Mouse (Mus musculus) layer of hippocampus, adult 18-20 months (tissue): ENCODE data around the gene Ndufb11. TPM values are rescaled to one million over a fixed set of nuclear protein-coding genes. Genes with fewer than 3 reads are reported as not detected.

Source experiments
- DNase-seq, 2 experiments: peaks; one replicate each; pipeline ENCODE4 v3.0.0; 2022; ENCODE audit warnings: low spot score in 2 of 2
- long read RNA-seq: library from polyadenylated mRNA; stranded (forward); transcript quantifications from one replicate; pipeline ENCODE4 v2.0.0, GENCODE M21; 2021
- total RNA-seq, 2 experiments: library from RNA; stranded (reverse); gene quantifications; 2 replicates each; pipeline ENCODE4 v1.2.3; 2021

The Ndufb11 gene
- total RNA-seq = 100 to 1,000 TPM; 154 to 174 TPM
- long read RNA-seq, transcript Ndufb11-201 (3 exons, 908 nt) = major isoform, 92 of 93 reads
- long read RNA-seq, partial matches to known transcripts = 1 of 93 reads
- long read RNA-seq, other reads (novel, unspliced or antisense) = 0 of 93 reads

DNA sequence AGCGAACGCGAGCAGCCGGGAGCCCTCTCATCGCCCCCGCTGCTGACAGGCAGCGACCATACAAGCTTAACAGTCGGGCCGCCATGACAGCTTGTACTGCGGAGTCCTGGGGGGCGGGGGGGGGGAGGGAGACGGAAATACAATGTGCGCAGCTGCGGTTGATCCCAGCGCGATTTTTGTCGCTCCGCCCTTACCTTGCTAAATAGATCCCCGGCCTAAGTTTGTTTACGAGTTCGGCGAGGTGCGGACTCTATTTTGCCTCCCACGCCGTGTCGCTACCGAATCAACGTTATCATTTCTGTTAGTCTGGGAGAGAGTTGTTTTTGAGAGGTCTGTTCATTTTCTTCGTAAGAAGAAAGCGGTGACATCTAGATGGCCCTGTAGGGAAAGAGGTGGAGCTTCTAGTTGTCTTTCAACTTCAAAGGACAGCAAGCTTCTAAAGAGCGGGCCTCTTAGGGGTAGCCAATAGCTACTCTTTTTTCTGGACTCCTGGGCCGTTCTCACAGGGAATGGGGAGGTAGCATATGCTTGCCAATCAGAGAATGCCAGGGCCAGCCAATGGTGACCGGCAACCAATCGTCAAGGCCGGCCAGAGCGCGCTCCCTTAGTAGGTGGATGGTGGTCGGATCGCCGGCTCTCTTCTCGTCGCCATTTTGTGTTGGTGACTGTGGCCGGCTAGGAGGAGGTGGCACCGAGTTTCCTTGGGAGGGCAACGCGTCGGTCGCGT is at the start of gene Ndufb11, which contains the start of gene Rbm10:
TSS of gene Ndufb11 (minus strand) at position 444 of the 727 bp plus-strand sequence.
TSS of gene Rbm10 (plus strand) at position 328 of the 727 bp plus-strand sequence.
- peak; percentile 82 to 85 for DNase-seq

GRCm38 (mm10) chrX:20663444-20663790 is 46.0 kb upstream of the Ndufb11 start:
- peak in 1 of 2 experiments; percentile 39 for DNase-seq

- DNase-seq = peak; percentile 68 to 91
Measured at GRCm38 (mm10) chrX:20662716-20663443, 45.5 kb upstream of the Ndufb11 start.

DNA sequence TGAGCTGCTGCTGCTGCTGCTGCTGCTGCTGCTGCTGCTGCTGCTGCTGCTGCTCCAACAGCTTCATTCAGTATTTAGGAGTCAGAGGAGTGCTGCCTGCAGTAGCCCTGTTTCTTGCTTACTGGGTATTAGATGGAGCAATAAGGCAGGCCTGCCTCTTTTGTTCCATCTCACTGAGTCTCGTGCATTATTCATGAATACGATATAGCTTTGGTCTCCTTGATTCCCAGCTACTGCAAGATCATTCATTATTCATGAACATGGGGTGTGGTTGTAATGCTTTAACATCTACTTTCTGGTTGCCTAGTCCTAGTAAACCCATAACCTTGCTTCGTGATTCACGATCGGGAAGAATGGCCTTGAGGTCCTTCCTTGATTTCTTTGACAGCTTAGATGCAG is 44.9 kb upstream of the Ndufb11 start:
- no peak for DNase-seq

DNA sequence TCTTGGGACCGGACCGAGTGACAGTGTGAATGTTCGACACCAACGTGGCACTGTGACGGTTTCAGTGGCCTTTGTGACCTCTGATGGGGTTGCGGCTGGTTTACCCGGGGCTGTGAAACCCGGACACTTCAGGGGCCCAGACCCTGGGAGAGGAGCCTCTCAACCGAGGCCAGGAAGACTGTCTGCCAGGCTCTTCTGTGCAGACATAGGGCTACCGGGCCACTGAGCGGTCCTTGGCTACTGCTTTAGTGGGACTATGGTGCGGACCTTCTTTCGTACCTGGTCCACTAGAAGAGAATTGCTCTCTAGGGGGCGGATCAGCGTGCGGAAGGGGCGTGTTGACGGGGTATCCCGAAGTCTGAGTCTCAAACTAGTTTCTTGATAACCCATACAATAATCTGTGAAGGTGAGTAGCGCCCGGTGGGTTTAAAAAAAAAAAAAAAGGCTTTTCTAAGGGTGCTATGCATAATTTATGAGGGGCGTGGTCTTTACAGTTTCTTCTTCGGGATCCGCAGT is 41.5 kb upstream of the Ndufb11 start:
- DNase-seq = no peak

GRCm38 (mm10) chrX:20658026-20658652 is 40.7 kb upstream of the Ndufb11 start, which contains the start of gene Uba1:
Uba1 (plus strand) TSS chrX:20658326.
- peak; percentile 77 to 88 for DNase-seq

GRCm38 (mm10) chrX:20657593-20657992 is 40.2 kb upstream of the Ndufb11 start:
- no peak for DNase-seq

DNA sequence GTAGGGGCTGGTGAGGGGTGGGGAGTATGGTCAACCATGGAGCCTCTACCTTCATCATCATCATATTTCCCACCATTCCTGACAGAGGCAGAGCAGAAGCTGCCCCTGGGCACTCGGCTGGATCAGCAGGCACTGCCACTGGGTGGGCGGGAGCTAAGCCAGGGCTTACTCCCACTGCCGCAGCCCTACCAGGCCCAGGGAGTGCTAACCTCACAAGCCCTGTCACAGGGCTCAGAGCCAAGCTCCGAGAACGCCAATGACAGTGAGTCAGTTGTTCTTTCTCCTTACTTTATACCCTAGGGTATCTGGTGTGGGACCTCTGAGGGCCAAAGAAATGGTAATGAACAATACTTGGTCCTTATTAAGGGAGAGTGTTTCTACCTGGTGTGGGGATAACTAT is 27.4 kb upstream of the Ndufb11 start:
- no peak for DNase-seq

DNA sequence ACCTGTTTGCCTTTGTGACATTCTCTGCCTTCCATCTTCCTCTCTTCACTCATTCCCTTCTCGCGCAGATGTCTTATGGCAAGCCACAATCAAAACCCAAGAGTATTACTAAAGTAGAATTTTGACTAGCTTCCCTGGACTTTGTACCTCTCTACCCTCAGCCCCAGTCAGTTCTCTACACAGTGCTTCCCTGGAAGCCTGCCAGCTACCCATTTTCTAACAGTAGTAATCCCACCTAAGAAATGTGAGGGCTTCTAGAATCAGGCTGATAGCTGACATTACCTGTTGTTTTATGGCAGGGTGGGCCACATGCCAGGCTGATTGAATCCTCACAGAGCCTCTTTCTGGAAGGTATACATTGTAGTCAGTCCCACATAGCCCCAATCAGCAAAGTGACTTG is 20.7 kb upstream of the Ndufb11 start:
- DNase-seq = no peak

DNA sequence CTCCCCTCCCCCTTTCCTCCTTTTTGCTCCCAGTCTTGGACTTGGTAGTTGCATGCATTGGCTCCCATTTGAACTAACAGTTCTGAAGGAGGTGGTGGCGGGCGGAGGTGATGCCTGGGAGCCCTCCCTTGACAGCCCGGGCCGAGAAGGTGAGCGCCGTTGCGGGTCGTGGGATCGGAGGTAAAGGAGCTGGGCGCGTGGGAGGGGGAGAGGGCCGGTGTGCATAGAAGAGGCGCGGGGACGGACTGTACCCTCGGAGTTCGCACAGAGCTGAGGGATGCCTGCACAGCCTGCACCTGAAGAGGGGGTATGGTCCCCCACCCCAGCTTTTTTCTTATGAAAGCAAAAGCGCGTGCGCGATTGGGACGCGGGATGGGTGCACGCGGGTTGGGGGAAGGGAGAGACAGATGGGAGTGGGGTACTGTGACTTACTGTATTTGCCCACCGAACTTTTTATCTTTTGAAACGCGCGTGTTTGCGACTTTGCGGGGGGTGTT is 532 bp upstream of the Ndufb11 start:
- DNase-seq = peak; percentile 24 to 36

DNA sequence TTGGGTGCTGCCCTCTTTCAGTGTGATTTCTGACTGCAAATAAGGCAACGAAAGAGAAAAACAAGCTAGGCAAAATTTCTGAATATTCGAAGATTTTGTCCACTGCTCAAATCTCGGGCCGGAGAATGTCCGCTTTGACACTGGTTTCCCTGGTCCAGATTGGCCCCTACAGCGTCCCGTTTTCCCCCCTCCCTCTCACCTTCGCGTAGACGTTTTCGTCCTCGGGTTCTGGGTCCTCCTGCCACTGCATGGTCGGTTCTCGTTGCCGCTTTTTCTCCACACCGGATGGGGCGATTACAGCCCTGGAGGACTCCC is 601 bp downstream of the Ndufb11 start:
- DNase-seq = peak in 1 of 2 experiments; percentile 27

DNA sequence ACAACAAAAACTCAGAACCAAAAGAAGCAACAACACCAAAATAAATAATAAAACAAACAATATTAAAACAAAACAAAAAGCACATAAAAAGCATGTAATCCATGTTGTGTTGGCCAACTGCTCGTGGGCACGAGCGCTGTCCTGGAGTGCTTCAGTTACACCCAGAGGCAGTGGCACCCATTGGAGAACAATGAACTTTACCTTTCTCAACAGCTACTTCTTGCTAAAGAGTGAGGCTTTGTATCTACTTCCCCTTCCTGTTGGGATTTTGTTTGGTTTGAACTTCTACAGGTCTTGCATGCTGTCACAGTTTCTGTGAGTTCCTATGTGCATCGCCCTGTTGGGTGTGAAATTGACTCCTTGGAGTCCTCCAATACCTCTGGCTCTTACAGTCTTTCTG is 8.9 kb downstream of the Ndufb11 start:
- DNase-seq = no peak

- DNase-seq = peak in 1 of 2 experiments; percentile 1
Measured at GRCm38 (mm10) chrX:20587968-20588367, 29.5 kb downstream of the Ndufb11 start.

DNA sequence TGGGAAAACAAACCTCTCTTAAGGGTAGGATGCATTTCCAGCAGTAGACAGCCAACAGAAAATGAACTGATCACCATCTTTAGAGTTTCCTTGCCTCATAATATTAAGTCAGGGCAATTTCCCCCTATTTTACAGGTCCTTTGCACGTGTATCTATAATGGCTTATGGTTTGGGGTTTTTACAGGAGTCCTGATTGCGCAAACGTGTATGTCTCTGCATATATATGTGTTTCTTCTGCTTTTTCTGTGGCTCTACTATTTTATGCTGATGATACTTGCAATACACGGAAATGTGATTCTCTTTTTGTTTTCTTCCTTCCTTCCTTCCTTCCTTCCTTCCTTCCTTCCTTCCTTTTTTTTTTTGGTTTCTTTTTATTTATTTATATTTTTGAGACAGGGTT is 43.5 kb downstream of the Ndufb11 start:
- no peak for DNase-seq

DNA sequence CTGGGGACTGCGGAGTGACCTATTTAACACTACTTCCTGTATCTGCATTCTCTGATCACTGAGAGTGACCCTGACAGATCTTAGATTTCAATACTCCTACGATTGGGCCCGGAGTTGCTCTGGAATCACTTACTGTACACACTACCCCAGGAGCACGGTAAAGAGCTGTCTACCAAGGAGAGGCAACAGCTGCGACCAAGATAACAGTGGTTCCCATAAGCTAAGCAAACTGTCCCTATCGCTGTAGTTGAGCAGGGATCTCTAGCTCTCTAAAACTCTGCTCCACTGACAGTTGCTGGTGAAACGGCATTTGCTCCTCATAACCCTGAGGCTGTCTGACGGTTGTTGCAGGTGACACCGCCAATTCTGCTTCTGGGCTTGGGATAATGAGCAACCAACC is 44.7 kb downstream of the Ndufb11 start:
- DNase-seq = no peak

DNA sequence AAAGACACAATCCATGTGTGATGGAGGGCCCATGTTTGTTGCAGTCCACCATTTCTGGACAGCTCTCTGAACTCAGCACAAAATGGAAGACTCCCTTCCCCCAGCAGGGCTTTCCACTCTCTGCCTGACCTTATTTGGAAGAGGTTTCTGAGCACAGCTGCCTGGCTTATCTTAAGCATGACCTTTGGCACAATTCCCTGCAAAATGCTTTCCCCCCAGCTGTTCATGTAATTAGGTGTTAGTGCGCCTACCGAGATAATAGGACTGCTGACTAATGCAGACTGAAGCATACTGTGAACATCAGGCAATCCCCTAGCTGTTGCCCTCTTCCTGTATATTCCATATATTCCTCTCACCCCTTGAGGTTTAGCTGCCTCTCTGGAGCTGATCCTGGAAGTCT is 46.4 kb downstream of the Ndufb11 start:
- DNase-seq = no peak

Other genes with a start within 250 kb of the Ndufb11 start
- 1 to 10 TPM; 7.8 to 9.9 TPM for gene Jade3, start 191.9 kb downstream of the Ndufb11 start, total RNA-seq
- gene Rgn, start 67.8 kb downstream of the Ndufb11 start, total RNA-seq = under 1 TPM; 0.28 to 0.32 TPM
- gene Rbm10, start 116 bp downstream of the Ndufb11 start, total RNA-seq = 10 to 100 TPM; 48.6 to 53.0 TPM
- gene Uba1, start 40.7 kb upstream of the Ndufb11 start, total RNA-seq = 100 to 1,000 TPM; 362 to 380 TPM
- 100 to 1,000 TPM; 197 to 200 TPM for gene Cdk16, start 70.3 kb upstream of the Ndufb11 start, total RNA-seq
- 100 to 1,000 TPM; 114 to 129 TPM for gene Usp11, start 86.3 kb upstream of the Ndufb11 start, total RNA-seq
- 100 to 1,000 TPM; 183 to 186 TPM for gene Araf, start 180.2 kb upstream of the Ndufb11 start, total RNA-seq